In genomic region chr2:152733201-152733600, GRCm38 (mm10) we compare ENCODE assay signal across 13 mouse cellular contexts. TPM values are rescaled to one million over a fixed set of nuclear protein-coding genes. Genes with fewer than 3 reads are reported as not detected.
A peak's percentile ranks its signal among the peaks of the same experiment; 100 is the strongest.
DNase-seq lines count a peak whose midpoint lies in the region; ATAC-seq lines count a peak whose summit lies in the region.
"Had no signal": no experiment of that assay in that cellular context is flagged by ENCODE, and none has a peak within 500 bp of the region (broad histone marks: within the 10 kb centered on the region; RNA-seq: fewer than 3 reads in every experiment).

No protein-coding gene starts in this region.

- H3K9ac ChIP-seq in intestine, embryonic 16.5 days (ENCODE audit: low read depth, low read length), result no peak overlapping the region
- no peak overlapping the region for H3K9ac ChIP-seq in stomach, embryonic 15.5 days
- H3K9ac ChIP-seq: limb, embryonic 13.5 days; lung, embryonic 14.5 days had no signal

- DNase-seq in kidney, adult 9 months, result peak; percentile 47
- no peak for DNase-seq in kidney, adult 18-20 months
- DNase-seq in T-cell, adult 2 months (ENCODE audit: low spot score), result peak; percentile 22
- DNase-seq in yolk sac, embryonic 10.5 days (ENCODE audit: low spot score), result no peak
- no peak for DNase-seq in gastrocnemius, postnatal 25 days
- DNase-seq: adrenal gland, adult 2 months; lung, embryonic 14.5 days; right cerebral cortex, postnatal 4 days had no signal

- no peak overlapping the region for H3K4me2 ChIP-seq in intestine, embryonic 16.5 days (ENCODE audit: low read depth, low read length)
- no peak overlapping the region for H3K4me2 ChIP-seq in stomach, embryonic 15.5 days
- H3K4me2 ChIP-seq: limb, embryonic 13.5 days; lung, embryonic 14.5 days had no signal

- no peaks in the 10 kb centered on the region for H3K9me3 ChIP-seq in intestine, embryonic 16.5 days (ENCODE audit: control insufficient read depth, low read length)
- H3K9me3 ChIP-seq in stomach, embryonic 15.5 days, result no peaks in the 10 kb centered on the region
- H3K9me3 ChIP-seq: limb, embryonic 13.5 days had no signal

- 69% methylated on average over 2 of the region's 2 CpGs for WGBS in intestine, embryonic 16.5 days
- 89% methylated on average over 2 of the region's 2 CpGs for WGBS in stomach, embryonic 15.5 days

- H3K27me3 ChIP-seq in intestine, embryonic 16.5 days (replicated peaks; ENCODE audit: control insufficient read depth, insufficient read depth, low read length), result no peaks in the 10 kb centered on the region
- no peaks in the 10 kb centered on the region for H3K27me3 ChIP-seq in stomach, embryonic 15.5 days (replicated peaks)
- H3K27me3 ChIP-seq: limb, embryonic 13.5 days had no signal

- ATAC-seq in intestine, embryonic 16.5 days, result no peak
- ATAC-seq in stomach, embryonic 15.5 days (ENCODE audit: insufficient read depth, low FRiP score, low read depth), result no peak

- H3K4me3 ChIP-seq in intestine, embryonic 16.5 days (ENCODE audit: low read length), result no peak overlapping the region
- no peak overlapping the region for H3K4me3 ChIP-seq in stomach, embryonic 15.5 days (replicated peaks)
- H3K4me3 ChIP-seq: layer of hippocampus, adult 2 months; left cerebral cortex, adult 2 months; limb, embryonic 13.5 days had no signal

- peak overlapping the region; percentile 39 for H3K27ac ChIP-seq in intestine, embryonic 16.5 days (ENCODE audit: low read length)
- peak overlapping the region; percentile 89; the same call in 1 of the 2 replicates for H3K27ac ChIP-seq in stomach, embryonic 15.5 days
- H3K27ac ChIP-seq: layer of hippocampus, adult 2 months; left cerebral cortex, adult 2 months; limb, embryonic 13.5 days had no signal

- H3K36me3 ChIP-seq in intestine, embryonic 16.5 days (ENCODE audit: control insufficient read depth, insufficient read depth, low read length), result no peaks in the 10 kb centered on the region
- no peaks in the 10 kb centered on the region for H3K36me3 ChIP-seq in stomach, embryonic 15.5 days

- peaks cover 61% of the 10 kb centered on the region for H3K4me1 ChIP-seq in intestine, embryonic 16.5 days (ENCODE audit: control insufficient read depth, insufficient read depth, low read length)
- peaks cover 47% of the 10 kb centered on the region for H3K4me1 ChIP-seq in stomach, embryonic 15.5 days

RNA-seq across cellular contexts. Expression of gene Id1, which starts 2.9 kb away (rescaled TPM):
- 96.1 and 107 TPM in 2 replicates for polyA plus RNA-seq in intestine, embryonic 16.5 days (2015; fragmentation: Nextera tagmentation; extraction: Ambion mirVana)
- 117 and 138 TPM in 2 replicates for polyA plus RNA-seq in stomach, embryonic 15.5 days (2015; fragmentation: Nextera tagmentation; extraction: Ambion mirVana)
- 10 to 100 TPM in 1 of 2 experiments, 1 to 10 TPM in 1; 9.7 to 14.0 TPM for total RNA-seq in gastrocnemius, postnatal 25 days (2021)

RNA-seq across cellular contexts. Expression of gene Cox4i2, which starts 20.8 kb away (rescaled TPM):
- polyA plus RNA-seq in intestine, embryonic 16.5 days (2015; fragmentation: Nextera tagmentation; extraction: Ambion mirVana), result 14.8 and 15.3 TPM in 2 replicates
- 19.0 and 19.5 TPM in 2 replicates for polyA plus RNA-seq in stomach, embryonic 15.5 days (2015; fragmentation: Nextera tagmentation; extraction: Ambion mirVana)
- 1 to 10 TPM; 2.2 to 2.7 TPM for total RNA-seq in gastrocnemius, postnatal 25 days (2021)

RNA-seq across cellular contexts. Expression of gene Mcts2, which starts 46.4 kb away (rescaled TPM):
- polyA plus RNA-seq in intestine, embryonic 16.5 days (2015; fragmentation: Nextera tagmentation; extraction: Ambion mirVana), result 18.9 and 25.1 TPM in 2 replicates
- 23.1 and 26.7 TPM in 2 replicates for polyA plus RNA-seq in stomach, embryonic 15.5 days (2015; fragmentation: Nextera tagmentation; extraction: Ambion mirVana)
- 10 to 100 TPM; 11.3 to 11.5 TPM for total RNA-seq in gastrocnemius, postnatal 25 days (2021)

Comparison
In these comparisons a context has a peak if more than half of its experiments do, and no peak if none do; other contexts are left out.
1. DNase-seq: peak in kidney, adult 9 months (single experiment) and T-cell, adult 2 months (single experiment); none in kidney, adult 18-20 months (single experiment), yolk sac, embryonic 10.5 days (single experiment) and gastrocnemius, postnatal 25 days (single experiment).